Mouse (Mus musculus): ENCODE measurements at regions not wholly inside any gene's neighbourhood (a gene's known extent, or its start where the extent isn't known, plus 50 kb on each side); places are given as distances from the start of the nearest gene placed in this dataset.

DNA sequence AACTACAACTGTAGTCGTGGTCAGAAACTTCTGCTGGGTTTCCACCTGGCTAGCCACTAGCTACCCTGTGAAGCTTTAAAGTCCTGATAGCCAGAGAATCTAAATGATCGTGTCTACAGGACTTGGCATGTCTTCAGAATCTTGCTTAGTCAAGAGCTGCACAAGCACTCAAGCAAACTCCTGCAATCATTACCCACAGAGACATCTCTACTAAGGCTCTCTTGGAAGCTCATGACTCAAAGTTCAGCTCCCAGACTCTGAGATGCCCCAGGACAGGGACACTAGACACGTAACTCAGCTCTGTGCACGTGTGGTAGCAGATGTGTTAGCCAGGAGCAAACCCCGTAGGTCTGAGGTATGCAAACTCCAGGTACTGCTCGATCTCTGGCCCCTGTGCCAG is 242.2 kb downstream of the Rybp start:
- no peak for DNase-seq

DNA sequence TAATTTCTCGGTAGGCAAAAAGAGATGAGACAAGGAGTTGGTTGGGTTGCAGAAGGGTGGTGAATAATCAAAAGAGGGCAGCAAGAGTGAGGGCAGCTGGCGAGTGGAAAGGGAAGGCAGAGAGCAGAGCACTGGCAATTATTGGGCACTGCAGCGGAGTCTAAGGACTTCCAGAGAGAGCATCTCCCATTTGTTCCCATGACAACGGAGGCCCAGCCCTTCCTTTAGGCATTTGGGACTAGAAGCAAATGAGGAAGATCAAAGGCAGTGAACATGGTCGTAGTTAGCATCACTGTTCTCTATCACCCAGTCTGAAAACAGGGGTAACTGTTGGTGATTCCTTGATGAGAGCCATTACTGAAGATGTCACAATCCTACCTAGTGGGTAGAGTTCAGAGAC is 246.1 kb downstream of the Rybp start:
- no peak for DNase-seq

DNA sequence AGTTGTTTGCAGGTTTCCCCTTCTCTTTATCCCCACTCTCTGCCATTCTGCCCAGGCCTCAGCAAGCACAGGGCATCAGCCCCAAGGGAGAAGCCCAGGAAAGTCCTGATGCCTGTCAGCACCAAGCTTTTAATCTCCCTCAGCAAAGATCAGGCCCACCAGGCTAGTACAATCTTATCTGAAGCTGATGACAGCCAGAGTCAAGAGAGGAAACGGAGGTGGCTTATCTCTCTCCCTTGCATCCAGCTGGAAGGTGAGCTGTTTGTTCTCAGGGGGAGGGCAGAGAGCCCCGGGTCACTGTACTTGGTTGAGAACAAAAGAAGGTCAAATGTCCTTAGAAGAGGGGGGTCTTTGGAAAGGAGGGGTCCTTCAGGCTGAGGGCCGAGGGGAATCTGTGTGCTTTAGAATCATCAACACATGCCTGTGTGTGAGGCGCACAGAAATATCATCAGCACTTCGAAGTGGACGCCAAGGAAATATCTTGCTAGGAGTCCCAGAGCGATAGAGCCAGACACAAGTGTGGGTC is 246.8 kb downstream of the Rybp start:
- no peak for DNase-seq

DNA sequence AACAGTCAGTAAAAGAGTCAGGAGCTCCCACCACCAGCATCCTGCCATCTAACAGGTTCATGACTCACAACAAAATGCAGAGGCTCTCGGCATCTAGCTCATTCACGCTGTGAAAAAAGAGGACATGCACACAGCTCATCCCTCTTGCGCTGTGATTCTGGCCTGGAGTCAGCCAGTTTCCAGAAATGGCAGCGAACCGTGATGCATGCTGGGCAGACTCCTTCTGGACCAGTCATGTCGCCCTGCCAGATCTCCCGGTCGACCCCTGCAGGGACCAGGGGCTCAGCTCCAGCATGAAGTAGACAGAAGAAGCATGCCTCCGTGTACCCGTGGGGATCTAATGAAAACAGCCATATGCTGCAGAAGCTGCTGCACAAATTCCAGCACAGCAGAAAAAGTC is 254.6 kb downstream of the Rybp start:
- no peak for DNase-seq

DNA sequence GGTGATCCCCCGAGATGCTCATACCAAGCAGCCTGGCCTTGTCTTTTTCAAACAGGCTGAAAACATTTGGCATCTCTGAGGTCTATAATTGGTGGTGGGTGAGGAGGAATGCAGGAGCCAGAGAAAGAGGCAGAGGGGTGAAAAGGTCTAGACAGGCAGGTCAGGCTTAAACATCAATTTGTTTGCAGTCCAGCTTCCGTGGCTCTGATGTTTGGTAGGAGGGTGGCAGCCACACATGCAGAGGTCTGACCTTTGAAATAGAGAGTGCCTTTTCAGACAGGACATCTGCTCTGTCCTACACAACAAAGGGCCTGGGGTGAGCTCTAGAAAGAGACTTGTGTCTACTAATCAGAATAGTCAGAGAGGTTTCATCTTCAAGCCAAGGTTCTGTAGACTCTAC is 256.8 kb downstream of the Rybp start:
- DNase-seq, result no peak

DNA sequence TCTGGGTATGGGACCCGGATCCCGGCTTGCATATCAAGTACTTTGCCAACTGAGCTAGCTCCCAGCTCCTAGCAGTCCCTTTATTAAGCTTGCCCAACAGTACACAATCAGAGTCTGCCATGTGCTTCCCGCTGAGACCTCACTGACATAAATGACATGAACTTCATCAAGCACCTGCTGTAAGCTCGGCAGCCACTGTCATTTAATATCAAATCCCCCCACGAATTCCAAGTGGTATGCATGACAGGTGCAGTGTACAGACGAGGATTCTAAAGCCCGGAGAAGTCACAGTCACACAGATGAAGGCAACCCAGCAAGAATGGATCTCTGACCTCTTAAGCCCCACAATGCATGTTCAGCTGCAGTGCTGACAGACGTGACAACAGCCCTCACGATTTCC is 257.3 kb downstream of the Rybp start:
- DNase-seq, result no peak

DNA sequence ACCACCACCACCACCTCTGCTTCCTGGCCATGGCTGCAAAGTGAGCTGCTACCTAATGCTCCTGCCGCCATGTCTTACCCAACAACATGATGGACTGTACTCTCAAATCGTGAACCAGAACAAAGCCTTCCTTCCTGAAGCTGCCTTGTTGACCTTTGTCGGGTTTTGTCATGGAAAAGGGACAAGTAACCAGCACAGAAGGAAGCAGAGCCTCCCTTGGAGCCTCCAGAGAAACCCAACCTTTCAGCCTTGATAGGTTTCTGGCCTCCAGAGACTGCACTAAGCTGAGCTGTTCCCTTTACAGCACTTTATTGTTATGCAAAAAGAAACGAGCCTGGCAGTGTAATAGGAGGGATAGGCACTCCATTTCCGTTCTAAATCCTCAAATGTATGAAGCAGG is 259.8 kb downstream of the Rybp start:
- no peak for DNase-seq

DNA sequence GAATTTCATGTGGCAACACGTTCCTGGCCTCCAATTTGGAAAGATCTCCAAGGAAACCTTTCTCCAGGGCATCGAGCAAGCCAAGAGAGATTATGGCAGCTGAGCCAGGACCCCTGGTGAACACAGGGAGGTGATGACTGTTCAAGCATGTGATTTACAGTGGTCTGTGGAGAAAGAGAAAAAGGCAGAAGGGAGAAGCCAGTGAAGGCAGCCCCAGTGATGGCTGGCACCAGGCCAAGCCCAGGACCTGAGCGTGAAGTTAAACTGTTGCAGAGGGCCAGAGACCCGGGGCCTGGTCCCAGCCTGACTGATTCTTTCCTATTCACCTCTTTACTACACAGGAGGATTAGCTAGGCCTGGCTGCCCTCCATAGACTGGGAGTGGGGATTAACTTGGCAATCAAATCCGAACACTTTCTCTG is 261.7 kb downstream of the Rybp start:
- DNase-seq, result no peak

DNA sequence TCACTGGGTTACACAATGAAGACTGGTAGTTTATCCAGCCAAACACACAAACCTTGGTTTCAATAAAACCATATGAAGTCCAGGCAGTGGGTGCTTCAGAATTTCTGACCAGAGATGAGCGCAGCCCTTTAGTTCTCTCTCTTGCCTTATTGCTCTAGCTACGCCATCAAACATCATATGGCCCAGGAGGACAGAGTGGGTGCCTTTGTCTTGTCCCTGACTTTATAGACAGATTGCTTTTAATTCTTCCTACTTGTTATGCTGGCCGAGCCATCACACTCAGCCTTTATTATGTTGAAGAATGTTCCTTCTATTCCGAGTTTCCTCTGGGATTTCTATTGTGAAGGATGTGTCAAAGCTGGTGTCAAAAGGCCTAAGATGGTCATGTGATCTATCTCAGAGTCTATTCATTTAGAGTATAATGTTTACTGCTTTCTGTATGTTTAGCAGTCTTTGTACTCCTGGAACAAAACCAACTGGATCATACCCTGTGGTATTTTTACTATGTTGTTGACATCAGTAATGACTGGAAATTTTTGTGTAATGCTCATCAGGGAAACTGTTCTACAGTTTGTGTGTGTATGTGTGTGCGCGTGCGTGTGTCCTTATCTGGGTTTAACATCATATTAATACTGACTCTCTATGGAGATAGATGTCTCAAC is 263.7 kb downstream of the Rybp start:
- DNase-seq, result no peak

DNA sequence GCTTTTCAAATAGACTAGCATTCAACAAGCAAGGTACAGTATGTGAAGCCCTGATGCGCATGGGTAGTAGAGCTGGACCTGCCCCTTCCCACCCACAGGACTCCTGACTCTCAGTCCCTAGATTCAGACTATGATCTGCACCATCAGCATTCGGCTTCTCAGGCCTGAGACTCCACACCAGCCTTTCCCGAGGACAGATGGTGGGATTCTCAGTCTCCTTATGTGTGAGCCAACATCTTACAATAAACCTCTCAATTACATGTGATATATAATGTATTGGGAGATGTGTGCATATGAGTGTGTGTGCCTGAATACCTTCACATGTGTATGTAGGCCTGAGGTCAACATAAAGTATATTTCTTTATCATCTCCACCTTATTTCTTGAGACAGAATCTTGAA is 268.3 kb downstream of the Rybp start:
- no peak for DNase-seq

DNA sequence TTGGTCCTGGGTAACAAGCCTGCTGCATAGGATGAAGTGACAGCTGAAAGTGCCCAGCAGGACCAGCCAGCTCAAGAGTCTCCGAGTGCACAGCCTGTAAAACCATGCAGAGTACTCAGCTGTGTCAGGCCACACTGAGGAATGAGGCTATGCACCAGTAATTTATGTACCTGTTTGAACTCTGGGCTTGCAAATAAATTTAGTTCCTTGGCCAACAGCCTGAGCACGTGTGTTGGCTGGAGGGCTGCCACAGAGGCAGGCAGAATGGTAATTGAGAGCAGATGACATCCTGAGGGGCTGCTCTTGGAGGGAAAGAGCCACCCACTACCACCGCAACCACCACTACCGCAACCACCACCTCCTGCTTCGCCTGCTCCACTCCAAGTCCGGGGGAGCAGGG is 273.3 kb downstream of the Rybp start:
- DNase-seq, result peak; percentile 65

DNA sequence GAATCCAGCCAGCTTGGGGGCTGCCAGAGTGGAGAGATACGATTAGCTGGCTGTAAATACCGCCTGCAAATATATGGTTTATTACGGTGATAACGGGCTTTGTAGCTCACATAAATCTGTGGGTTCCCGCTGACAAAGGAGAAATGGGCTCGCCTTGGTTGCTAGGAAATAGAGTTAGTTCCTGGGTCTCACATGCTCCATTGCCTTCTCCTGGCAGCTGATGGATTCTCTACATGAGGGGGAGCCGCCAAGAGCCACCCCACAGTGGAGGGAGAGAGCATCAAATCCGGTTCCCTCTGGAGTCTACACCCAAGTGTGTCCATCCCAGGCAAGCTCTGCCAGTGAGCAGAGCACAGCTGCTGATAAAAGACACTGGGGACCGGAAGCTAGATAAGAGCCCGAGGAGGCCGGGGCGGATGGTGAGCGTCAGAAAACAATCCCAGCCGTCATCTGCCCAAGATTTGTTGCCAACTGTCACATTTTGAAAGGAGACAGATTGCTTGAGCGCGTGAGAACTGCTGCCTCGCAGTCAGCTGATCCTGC is 275.7 kb downstream of the Rybp start:
- peak; percentile 47 for DNase-seq

DNA sequence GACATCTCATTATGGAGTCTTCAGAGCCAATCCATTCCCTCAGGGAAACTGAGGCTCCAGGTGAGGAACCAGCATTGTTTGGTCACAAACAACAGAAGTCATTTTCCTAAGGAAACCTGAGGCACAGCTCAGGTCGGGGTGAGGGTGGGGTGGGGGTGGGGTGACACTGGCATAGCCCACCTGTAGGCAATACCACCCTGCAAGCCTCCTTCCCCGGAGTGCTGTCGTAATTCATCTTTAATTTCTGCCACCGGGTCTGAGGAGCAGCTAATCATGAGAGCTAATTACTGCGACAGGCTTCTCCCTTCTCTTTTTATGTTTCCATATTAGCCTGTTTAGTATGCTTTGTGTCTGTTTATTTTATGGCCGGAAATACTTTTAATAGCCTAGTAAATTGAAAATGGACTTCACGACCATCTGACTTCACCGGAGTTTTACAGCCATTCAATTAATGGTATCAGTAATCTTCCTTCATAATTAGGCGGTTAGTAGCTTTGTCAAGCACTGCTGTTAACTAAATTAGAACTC is 276.3 kb downstream of the Rybp start:
- no peak for DNase-seq

DNA sequence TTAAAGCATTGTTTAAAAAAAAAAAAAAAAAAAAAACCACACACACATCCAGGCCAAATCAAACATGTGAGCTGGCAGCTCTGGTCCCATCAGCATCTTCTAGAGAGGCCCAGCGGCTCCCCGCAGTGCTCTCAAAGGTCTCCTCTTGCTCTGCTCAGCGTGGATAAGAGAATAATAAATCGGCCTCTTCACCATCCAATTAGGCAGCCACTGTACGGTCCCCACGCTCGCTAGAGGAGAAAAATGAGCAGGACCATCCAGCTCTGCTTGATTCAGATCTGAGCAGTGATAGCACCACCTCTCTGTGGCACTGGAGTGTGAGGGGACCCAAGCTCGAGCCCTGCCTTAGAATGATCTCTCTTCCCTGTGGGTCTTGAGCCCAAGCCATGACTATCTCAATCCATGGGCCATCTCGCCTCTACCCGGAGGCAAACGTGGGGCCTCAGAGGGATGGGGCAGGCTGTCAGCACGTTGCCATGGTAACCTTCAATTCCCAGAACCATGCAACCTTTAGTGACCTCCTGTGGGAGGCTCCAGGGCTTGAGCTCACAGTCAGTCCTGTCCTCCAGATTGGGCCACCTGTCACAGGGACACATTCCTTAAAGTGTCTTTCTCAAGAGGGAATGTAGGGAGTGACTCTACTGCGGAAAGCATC is 273.6 kb upstream of the Prok2 start:
- no peak for DNase-seq

DNA sequence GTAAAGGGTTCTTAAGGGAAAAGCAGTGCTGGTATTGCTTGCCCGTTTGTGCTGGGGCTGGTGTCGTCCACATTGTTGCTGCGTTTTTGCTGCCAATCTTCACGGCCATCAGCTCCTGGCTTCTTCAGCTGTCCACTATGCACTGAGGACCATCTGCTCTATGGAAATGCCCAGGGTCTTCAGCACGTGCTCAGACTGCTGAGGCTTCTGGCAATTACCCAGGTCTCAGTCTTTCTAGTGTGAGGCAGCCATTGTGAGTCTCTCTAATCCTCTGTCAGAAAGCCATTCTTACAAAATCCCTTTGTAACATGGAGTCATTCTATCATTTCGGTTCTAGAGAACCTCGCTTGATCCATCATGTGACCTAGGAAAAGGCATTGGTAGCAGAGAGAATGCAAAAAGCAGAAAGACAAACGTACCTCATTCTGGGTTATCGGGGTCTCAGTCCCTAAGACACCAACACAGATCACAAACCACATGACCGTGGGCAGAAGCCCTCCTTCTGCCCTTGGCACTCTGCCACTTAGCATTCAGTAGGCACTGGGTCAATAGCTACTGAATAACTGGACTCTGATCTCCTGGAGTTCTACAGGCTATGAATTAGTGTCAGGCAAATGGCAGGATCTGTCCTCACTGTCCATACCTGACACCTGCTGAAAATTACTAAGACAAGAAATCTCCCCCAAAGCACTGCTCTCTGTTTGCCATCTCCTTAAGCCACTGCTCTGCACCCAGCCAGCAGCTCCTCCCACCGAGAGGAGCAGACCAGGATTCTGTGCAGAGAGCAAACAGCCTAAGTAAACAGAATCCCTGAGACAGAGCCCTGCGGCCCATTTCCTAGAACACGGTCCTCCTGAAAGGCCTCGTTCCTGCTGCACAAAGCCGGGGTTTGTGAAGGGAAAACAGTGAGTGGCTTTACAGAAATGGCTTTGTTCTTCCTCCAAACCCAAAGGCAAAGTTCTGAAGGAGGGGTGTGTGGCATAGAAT is 270.1 kb upstream of the Prok2 start:
- DNase-seq, result no peak

DNA sequence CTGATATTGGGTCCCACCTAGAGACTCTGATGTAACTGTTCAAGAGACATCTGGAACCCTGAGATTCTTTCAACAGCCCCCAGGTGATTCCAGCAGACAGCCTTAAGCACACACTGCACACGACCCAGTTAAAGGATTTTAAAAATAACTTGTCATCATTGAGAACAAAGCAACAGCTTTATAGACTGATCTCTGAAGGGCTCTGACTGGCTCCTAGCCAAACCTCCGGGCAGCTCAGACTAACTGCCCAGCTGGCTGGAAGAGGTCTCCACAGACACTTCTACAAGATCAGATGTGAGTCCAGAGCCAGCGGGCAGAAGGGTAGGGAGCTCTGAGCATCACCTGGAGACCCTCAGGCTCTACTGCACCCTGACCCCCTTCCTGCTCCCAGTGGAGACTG is 267.8 kb upstream of the Prok2 start:
- peak; percentile 36 for DNase-seq

DNA sequence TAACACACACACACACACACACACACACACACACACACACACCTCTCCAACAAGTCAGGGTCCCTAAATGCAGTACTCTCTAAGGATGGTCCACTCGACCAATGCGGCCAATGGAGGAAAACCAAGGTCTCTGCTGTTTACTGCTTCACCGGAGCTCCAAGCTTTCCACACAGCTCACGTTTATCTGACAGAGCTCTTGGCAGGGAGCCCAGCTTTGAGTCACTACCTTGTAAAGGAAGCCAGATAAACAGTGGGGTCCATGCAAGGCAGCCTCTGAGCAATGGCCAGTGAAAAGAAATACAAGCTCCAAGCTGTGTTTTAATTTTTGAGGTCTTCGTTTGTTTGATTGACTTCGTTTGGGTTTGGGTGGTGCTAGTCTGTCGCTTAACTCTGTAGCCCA is 264.9 kb upstream of the Prok2 start:
- DNase-seq, result peak; percentile 96

DNA sequence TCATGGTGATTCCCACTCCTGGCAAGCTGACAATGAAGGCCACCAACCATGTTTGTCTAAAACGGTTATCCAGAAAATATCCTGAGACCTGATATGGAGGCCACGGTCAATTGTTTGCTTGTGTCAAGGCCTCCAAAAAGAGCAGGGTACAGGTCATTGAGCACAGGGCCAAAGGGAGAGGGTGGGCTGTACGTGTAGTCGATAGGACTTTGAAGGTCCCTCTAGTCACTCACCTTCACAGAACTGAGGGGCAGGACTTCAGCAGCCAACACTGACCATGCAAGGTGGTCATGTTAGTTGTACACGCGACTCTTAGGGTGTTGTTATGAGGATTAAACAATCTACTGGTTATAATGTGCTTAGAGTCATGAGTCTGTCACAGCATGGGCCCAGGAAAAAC is 264.4 kb upstream of the Prok2 start:
- DNase-seq, result no peak

DNA sequence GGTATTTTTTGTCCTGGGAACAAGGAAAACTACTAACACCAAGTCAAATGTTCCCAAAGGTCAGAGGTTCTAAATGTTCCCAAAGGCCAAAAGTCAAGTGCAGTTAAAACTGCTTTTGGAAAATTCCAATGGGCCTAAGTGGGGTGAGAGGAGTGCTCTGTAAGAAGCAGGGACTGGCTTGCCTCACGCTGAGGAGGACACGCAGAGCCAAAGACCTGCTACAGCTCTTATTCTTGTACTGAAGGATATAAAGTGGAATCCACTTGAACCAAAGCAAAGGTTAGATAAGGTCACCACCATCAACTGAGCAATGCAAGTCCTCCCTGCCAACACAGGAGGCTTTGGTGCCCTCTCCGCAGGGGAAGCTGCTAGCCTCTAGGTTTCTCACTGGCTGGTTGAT is 260.3 kb upstream of the Prok2 start:
- DNase-seq, result no peak

DNA sequence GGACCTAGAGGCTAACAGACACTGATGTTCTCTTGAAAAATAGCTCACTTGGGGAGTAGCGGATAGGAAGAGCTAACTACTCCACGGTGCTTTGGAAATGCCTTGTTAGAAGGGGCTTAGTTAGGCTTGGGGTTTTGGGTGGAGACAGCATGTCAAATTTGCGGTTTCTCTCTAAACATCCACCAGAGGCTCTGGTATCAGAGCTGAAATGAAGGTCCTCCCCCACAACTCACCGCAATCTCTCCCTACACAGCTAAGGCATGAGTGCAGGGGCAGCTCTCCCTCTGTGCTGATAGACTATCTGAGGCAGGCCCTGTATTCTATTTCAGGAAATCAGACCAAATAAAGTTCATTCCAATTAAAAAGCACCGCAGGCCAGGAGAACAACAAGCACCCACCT is 259.1 kb upstream of the Prok2 start:
- DNase-seq, result no peak

DNA sequence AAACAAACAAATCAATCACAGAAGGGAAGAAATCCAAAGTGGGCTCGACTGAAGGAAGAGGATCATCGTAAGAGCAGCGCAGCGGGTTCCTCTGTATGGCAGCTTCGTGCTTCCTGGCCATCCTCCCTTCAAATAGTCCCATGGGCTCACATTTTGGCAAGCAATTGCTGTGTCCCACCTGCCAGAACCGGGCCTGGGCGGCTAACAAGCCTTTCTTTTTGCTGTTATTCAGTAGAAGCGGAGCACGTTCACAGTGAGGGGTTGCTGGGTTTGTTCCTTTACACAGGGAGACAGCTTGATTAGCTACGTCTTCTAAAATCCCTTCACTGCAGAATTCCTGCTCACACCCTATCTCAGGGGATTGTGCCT is 258.6 kb upstream of the Prok2 start:
- DNase-seq, result no peak

DNA sequence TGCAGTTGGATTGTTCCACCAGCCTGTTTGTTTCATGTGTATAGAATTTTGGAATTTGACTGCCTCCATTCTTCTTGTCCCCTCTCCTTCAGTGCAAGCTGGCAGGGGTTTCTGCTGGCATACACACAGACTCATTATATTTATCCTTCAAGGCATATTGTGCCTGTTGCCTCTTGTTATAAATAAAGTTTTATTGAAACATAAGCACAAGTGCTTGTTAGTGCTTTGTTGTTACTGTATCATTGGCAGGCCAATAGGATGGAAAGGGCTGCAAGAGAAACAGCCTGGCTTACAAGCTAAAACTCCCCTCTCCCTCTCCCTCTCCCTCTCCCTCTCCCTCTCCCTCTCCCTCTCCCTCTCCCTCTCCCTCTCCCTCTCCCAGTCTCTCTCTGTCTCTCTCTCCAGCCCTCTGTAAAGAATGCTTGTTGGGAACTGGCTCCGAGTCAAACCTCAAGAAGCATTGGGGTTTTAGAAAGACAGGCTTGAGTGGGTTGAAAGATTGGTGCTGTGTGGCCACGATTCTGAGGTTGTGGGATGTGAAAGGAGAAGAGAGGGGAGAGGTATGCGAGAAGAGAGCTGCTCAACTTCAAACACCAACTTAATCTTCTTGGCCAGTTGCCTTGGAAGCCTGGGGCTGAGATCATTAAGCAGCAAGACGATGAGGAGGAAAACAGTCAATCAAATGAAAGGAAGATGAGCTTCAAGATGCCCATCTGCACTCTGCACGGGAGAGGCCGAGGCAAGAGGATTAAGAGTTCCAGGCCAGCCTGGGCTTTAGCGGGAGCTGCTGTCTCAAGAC is 258.1 kb upstream of the Prok2 start:
- DNase-seq, result no peak
